Comparison of ENCODE assay signal across 8 mouse cellular contexts in the genomic region with DNA sequence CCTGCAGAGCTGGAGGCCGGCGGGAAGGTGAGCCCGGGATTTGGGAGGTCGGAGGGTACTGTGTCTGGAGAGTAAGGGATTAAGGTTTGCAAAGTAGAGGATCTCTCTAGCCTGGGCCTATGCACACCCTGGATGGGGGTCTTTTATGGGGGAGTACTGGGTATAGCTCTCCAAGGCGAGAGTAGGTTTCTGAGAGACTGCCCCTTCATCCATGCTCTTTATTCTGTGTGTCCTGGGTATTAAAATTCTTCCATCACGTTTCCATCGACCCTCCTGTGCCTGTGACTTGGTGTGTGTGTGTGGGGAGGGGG. TPM values are rescaled to one million over a fixed set of nuclear protein-coding genes. Genes with fewer than 3 reads are reported as not detected.
DNase-seq lines count a peak whose midpoint lies in the region; ATAC-seq and TF ChIP-seq lines count a peak whose summit lies in the region.

No protein-coding gene starts in this region.

- H3K27me3 ChIP-seq in kidney, adult 2 months (replicated peaks; ENCODE audit: control insufficient read depth, insufficient read depth, low read length), result no peaks in the 10 kb centered on the region
- no peaks in the 10 kb centered on the region for H3K27me3 ChIP-seq in hindbrain, embryonic 12.5 days
- H3K27me3 ChIP-seq in midbrain, embryonic 12.5 days, result 0 out of 2 replicates have a peak, but pooled peaks cover 5% of the 10 kb centered on the region

- no peaks in the 10 kb centered on the region for H3K9me3 ChIP-seq in hindbrain, embryonic 12.5 days (replicated peaks)
- no peaks in the 10 kb centered on the region for H3K9me3 ChIP-seq in midbrain, embryonic 12.5 days

- H3K36me3 ChIP-seq in kidney, adult 2 months (ENCODE audit: control insufficient read depth, insufficient read depth, low read length), result no peaks in the 10 kb centered on the region
- H3K36me3 ChIP-seq in hindbrain, embryonic 12.5 days, result no peaks in the 10 kb centered on the region
- H3K36me3 ChIP-seq in midbrain, embryonic 12.5 days, result no peaks in the 10 kb centered on the region

- DNase-seq in kidney, adult 2 months, result no peak
- no peak for DNase-seq in kidney, postnatal 4 days
- no peak for DNase-seq in thymus, postnatal 10 days (ENCODE audit: low spot score in 2 of 2)
- no peak for DNase-seq in kidney, postnatal 36 days

- H3K27ac ChIP-seq in kidney, adult 2 months (ENCODE audit: insufficient read depth, low read depth, low read length), result no peak overlapping the region
- H3K27ac ChIP-seq in bone marrow macrophage, adult 2 months (ENCODE audit: insufficient read depth, low read depth, low read length), result no peak overlapping the region
- peak overlapping the region; percentile 92 for H3K27ac ChIP-seq in hindbrain, embryonic 12.5 days
- H3K27ac ChIP-seq in midbrain, embryonic 12.5 days (replicated peaks), result peak overlapping the region; percentile 88

- peak overlapping the region; percentile 88 for H3K4me2 ChIP-seq in hindbrain, embryonic 12.5 days (replicated peaks)
- peak overlapping the region; percentile 84 for H3K4me2 ChIP-seq in midbrain, embryonic 12.5 days (replicated peaks)

- H3K4me3 ChIP-seq in kidney, adult 2 months (ENCODE audit: insufficient read depth, low read depth, low read length), result peak overlapping the region; percentile 82
- H3K4me3 ChIP-seq in bone marrow macrophage, adult 2 months (ENCODE audit: insufficient read depth, low read length), result peak overlapping the region; percentile 59
- peak overlapping the region; percentile 74 for H3K4me3 ChIP-seq in hindbrain, embryonic 12.5 days
- peak overlapping the region; percentile 75 for H3K4me3 ChIP-seq in midbrain, embryonic 12.5 days

- no peaks in the 10 kb centered on the region for H3K4me1 ChIP-seq in kidney, adult 2 months (ENCODE audit: control insufficient read depth, insufficient read depth, low read length)
- H3K4me1 ChIP-seq in bone marrow macrophage, adult 2 months (ENCODE audit: control insufficient read depth, insufficient read depth, low read length), result no peaks in the 10 kb centered on the region
- peaks cover 14% of the 10 kb centered on the region for H3K4me1 ChIP-seq in hindbrain, embryonic 12.5 days
- H3K4me1 ChIP-seq in midbrain, embryonic 12.5 days, result peaks cover 6% of the 10 kb centered on the region; the same call in 1 of the 2 replicates

- TF ChIP-seq POLR2A in kidney, adult 2 months (IDR thresholded peaks at IDR 0.05; ENCODE audit: low read depth, low read length), result no peak
- TF ChIP-seq POLR2A in bone marrow macrophage, adult 2 months (IDR thresholded peaks at IDR 0.05; ENCODE audit: borderline replicate concordance, low read depth, low read length), result no peak

- WGBS in kidney, adult 2 months, result 6% methylated on average over 7 of the region's 7 CpGs
- WGBS in hindbrain, embryonic 12.5 days, result under 1% methylated on average over 7 of the region's 7 CpGs
- 0% methylated on average over 7 of the region's 7 CpGs for WGBS in midbrain, embryonic 12.5 days

- TF ChIP-seq CTCF in kidney, adult 2 months (conservative IDR thresholded peaks at IDR 0.05; ENCODE audit: insufficient read depth, insufficient read length, low read depth, low read length), result no peak
- TF ChIP-seq CTCF in bone marrow macrophage, adult 2 months (IDR thresholded peaks at IDR 0.05; ENCODE audit: low read depth, low read length), result no peak

- peak overlapping the region; percentile 89 for H3K9ac ChIP-seq in hindbrain, embryonic 12.5 days
- H3K9ac ChIP-seq in midbrain, embryonic 12.5 days (replicated peaks), result peak overlapping the region; percentile 86

- peak; percentile 65; the same call in 1 of the 2 replicates for ATAC-seq in hindbrain, embryonic 12.5 days (ENCODE audit: low FRiP score)
- ATAC-seq in midbrain, embryonic 12.5 days (ENCODE audit: low FRiP score, low read depth), result peak; percentile 50
- no peak for ATAC-seq in frontal cortex, adult (ENCODE audit: low TSS enrichment)

RNA-seq across cellular contexts. Expression of a gene that starts 0.5 kb away (rescaled TPM):
- polyA plus RNA-seq in kidney, adult 2 months (2012; rRNA removed), result 4.0 and 5.6 TPM in 2 replicates
- polyA plus RNA-seq in bone marrow macrophage, adult 2 months (2012; ENCODE audit: insufficient read depth, insufficient read length, missing spikeins), result 0.83 and 0.93 TPM in 2 replicates
- 25.8 and 28.1 TPM in 2 replicates for polyA plus RNA-seq in hindbrain, embryonic 12.5 days (2016; fragmentation: Nextera tagmentation; extraction: Ambion mirVana)
- polyA plus RNA-seq in midbrain, embryonic 12.5 days (2016; fragmentation: Nextera tagmentation; extraction: Ambion mirVana), result 17.6 and 20.7 TPM in 2 replicates

RNA-seq across cellular contexts. Expression of a gene that starts 30.5 kb away (rescaled TPM):
- polyA plus RNA-seq in kidney, adult 2 months (2012; rRNA removed), result 0.72 and 1.0 TPM in 2 replicates
- polyA plus RNA-seq in bone marrow macrophage, adult 2 months (2012; ENCODE audit: insufficient read depth, insufficient read length, missing spikeins), result not detected in 2 replicates
- polyA plus RNA-seq in hindbrain, embryonic 12.5 days (2016; fragmentation: Nextera tagmentation; extraction: Ambion mirVana), result 0.62 and 1.1 TPM in 2 replicates
- 0.37 and 0.58 TPM in 2 replicates for polyA plus RNA-seq in midbrain, embryonic 12.5 days (2016; fragmentation: Nextera tagmentation; extraction: Ambion mirVana)

Comparison
In these comparisons a context has a peak if more than half of its experiments do, and no peak if none do; other contexts are left out.
1. H3K27ac ChIP-seq: peak in hindbrain, embryonic 12.5 days (single experiment) and midbrain, embryonic 12.5 days (single experiment); none in kidney, adult 2 months (single experiment) and bone marrow macrophage, adult 2 months (single experiment).
2. Peak in every context shown above with its lines, with median percentiles within 50 percentile points of each other: H3K4me3 ChIP-seq.